Mouse (Mus musculus) small intestine, adult 2 months (tissue): ENCODE results near the gene Plekhf1. TPM values are rescaled to one million over a fixed set of nuclear protein-coding genes. Genes with fewer than 3 reads are reported as not detected.

Experiments
- H3K27ac ChIP-seq: fragments of 200-500 bp; 2 replicates; pipeline ENCODE4 v1.5.1; 2012; ENCODE audit warnings: low read depth, low read length, control low read depth, inconsistent platforms; ENCODE audit not compliant: insufficient read depth
- H3K27me3 ChIP-seq: fragments of 200-500 bp; 2 replicates; pipeline ENCODE4 v1.6.1; 2012; ENCODE audit warnings: mild to moderate bottlenecking, moderate library complexity, low read length, inconsistent platforms; ENCODE audit not compliant: control insufficient read depth, insufficient read depth
- H3K36me3 ChIP-seq: fragments of 200-500 bp; 2 replicates; pipeline ENCODE4 v1.6.1; 2012; ENCODE audit warnings: mild to moderate bottlenecking, low read length, control low read depth, inconsistent platforms; ENCODE audit not compliant: control insufficient read depth, insufficient read depth
- H3K4me1 ChIP-seq: fragments of 200-500 bp; 2 replicates; pipeline ENCODE4 v1.6.1; 2012; ENCODE audit warnings: low read length, inconsistent platforms, mixed read lengths; ENCODE audit not compliant: control insufficient read depth, insufficient read depth, insufficient read length
- H3K4me3 ChIP-seq: fragments of 200-500 bp; 2 replicates; pipeline ENCODE4 v1.5.1; 2012; ENCODE audit warnings: low read depth, mild to moderate bottlenecking, control low read depth, inconsistent platforms, low read length, moderate library complexity
- CTCF ChIP-seq: fragments of 200-500 bp; IDR thresholded peaks from 2 replicates; pipeline ENCODE4 v1.5.1; 2012; ENCODE audit warnings: low read depth, mild to moderate bottlenecking, control low read depth, inconsistent platforms, low read length, moderate library complexity, mixed read lengths; ENCODE audit not compliant: insufficient replicate concordance, insufficient read length; ENCODE audit errors: extremely low read depth
- POLR2A ChIP-seq: fragments of 200-500 bp; IDR thresholded peaks from 2 replicates; pipeline ENCODE4 v1.6.1; 2012; ENCODE audit warnings: low read depth, mild to moderate bottlenecking, control low read depth, inconsistent platforms, low read length, moderate library complexity
- WGBS: fragments of 180-500 bp; shearing (Covaris S2); methylation state at CpG from one replicate; pipeline ENCODE4 v1.1.7; 2018; 5-methylcytosine and 5-hydroxymethylcytosine counted together
- polyA plus RNA-seq: library from polyadenylated mRNA; depleted of rRNA; stranded (reverse); fragments of >200 nt; gene quantifications from 2 replicates; pipeline ENCODE4 v1.2.3, GENCODE M21; 2012

Plekhf1 gene
- polyA plus RNA-seq, 1 experiment = 12.8 TPM

DNA sequence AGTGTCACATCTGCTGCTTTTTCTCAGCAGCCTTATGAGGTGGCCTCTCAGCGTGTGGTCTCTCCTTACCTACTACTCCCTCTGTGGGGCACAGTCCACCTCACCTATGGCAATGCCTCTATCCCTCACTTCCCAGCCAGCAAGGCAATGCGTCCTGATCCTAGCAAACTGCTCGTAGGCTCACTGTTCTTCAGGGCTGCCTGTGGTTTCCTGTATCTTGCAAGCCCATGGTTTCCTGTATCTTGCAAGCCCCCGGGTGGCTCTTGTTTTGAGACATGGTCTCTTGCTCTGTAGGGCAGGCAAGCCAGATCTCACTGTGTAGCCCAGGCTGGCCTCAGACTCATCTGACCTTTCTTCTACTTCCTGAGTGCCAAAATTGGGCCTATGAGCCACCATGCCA lies 41.0 kb downstream of the Plekhf1 start:
- Histone ChIP-seq H3K36me3 (peaks cover 24% of the 10 kb centered on the region), H3K4me3 (no peak overlapping the region), H3K27ac (peak overlapping the region; percentile 55; the same call in 1 of the 2 replicates), H3K27me3 (no peaks in the 10 kb centered on the region), H3K4me1 (peaks cover 21% of the 10 kb centered on the region; the same call in 1 of the 2 replicates)
- 79% methylated on average over 4 of the region's 4 CpGs for WGBS
- TF ChIP-seq POLR2A (no peak), CTCF (no peak)

DNA sequence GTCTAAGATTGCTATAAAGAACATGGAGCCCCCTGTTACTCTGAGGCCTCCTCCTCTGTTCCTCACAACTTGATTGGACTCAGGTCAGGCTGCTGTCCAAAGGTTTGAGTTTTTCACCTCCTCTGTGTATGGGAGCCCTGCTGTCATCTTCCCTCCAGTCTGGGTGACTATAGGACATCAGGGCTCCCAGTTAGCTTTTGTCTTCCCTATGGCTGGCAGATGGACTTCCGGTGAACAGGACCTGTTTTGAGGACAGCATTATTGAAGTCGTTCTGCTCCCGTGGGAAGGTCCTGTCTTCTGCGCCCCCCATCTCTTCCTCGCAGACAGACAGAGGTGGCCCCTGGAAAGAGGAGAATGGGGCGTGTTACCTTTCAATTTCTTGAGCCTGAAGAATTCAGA lies 43.0 kb downstream of the Plekhf1 start:
- peaks cover 21% of the 10 kb centered on the region; the same call in 1 of the 2 replicates for H3K4me1 ChIP-seq
- WGBS = 82% methylated on average over 6 of the region's 6 CpGs
- H3K27ac ChIP-seq = peak overlapping the region; percentile 48

DNA sequence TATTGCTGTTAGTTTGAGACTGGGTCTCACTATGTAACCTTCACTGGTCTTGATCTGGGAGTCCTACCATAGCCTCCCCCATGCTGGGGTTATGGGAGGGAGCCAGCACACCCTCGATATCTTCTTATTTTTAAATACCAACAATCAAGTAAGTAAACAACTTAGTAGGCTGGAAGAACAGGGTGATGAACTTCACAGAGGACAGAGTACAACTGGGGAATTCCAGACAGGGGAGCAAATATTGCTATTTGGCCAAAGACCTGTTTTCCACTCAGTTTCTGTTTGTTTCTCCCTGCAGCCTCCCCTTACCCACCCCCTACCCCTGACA lies 43.4 kb downstream of the Plekhf1 start:
- TF ChIP-seq CTCF (no peak), POLR2A (no peak)
- no peaks in the 10 kb centered on the region for H3K27me3 ChIP-seq
- peaks cover 21% of the 10 kb centered on the region; the same call in 1 of the 2 replicates for H3K4me1 ChIP-seq
- H3K36me3 ChIP-seq = peaks cover 9% of the 10 kb centered on the region; the same call in 1 of the 2 replicates
- peak overlapping the region; percentile 92 for H3K27ac ChIP-seq
- 0% methylated on average over 1 of the region's 1 CpGs for WGBS
- H3K4me3 ChIP-seq = peak overlapping the region; percentile 80

More for the DNA sequence above, 43.0 kb downstream of the Plekhf1 start:
- peak overlapping the region; percentile 35 for H3K4me3 ChIP-seq
- no peaks in the 10 kb centered on the region for H3K27me3 ChIP-seq
- peaks cover 13% of the 10 kb centered on the region for H3K36me3 ChIP-seq
- TF ChIP-seq POLR2A = no peak
- no peak for TF ChIP-seq CTCF

DNA sequence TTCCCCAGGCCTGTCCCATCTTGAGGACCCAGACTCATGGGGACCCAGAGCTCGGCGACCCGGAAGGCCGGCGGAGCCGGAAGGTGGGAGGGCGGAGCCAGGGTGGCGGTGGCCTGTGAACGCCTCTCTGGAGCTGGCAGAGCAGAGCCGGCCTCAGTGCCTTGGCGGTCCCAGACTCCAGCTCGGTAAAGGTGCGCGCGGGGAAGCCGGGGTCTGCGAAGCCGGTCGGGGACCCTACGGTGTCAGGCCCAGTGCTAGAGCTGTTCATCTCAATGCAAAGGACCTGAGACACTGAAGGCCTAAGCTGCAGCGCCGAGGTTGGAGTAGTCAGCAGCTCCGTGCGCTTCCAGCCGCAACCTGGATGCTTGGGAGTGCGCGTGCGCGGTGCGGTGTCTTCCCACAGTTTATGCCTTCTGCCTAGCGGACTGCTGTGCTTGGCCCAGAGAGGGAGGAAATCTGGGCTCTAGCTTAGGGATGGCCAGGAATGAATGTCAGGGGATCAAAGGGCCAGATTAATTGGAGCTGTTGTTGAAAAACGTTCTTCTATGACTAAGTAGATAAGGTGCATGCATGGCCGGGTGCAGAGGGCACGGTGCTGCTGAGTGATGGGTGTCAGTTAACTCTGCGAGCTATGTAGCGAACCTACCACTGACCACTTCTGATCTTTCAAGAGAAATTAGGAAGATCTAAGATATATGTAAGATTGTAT lies 44.0 kb downstream of the Plekhf1 start:
- Histone ChIP-seq H3K27me3 (no peaks in the 10 kb centered on the region), H3K4me1 (peaks cover 20% of the 10 kb centered on the region; the same call in 1 of the 2 replicates), H3K4me3 (peak overlapping the region; percentile 80), H3K27ac (peak overlapping the region; percentile 92), H3K36me3 (peaks cover 6% of the 10 kb centered on the region; the same call in 1 of the 2 replicates)
- 2% methylated on average over 36 of the region's 36 CpGs for WGBS
- TF ChIP-seq POLR2A (peak; percentile 51), CTCF (no peak)

DNA sequence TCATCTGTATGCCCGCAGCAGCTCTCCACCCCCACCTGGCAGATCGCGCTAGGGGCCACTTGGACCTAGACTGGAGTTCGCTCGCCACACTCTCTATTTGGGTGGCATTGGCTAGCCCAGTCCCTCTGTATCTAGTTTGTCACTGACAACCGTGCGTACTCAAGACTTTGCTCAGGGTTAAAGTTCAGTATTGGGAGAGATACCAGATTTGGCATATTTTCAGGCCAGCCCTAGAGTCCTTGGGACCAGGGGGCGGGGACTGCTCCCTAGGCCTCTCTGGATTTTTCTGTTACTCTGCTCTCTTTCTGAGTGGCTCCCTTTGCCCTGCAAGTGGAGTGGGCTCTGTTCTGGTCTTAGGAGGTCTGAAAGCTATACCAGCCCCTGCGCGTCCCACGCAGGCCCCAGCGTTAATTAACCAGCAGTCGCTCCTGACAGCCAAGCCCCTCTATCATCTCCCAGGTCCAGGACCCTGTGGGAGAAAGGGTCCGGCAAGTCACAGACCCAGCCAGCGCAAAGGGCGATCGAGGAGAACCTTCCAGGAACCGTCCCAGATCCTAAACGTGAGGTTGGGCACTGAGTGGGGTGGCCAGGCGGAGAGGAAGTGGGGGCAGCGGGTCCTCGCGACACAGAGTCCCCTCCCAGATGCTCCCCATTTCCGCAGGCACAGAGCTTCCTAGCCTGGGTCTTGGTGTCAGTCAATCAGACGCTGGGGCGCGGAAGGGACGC lies 44.7 kb downstream of the Plekhf1 start, which contains the start of gene 1600014C10Rik:
Gene 1600014C10Rik, plus strand, starts transcription at position 256 of the 726 bp plus-strand sequence.
- peak within 1 kb of the TSS; percentile 80 for H3K4me3 ChIP-seq
- H3K27me3 ChIP-seq = no peaks in the 10 kb centered on the region
- H3K4me1 ChIP-seq = peaks cover 15% of the 10 kb centered on the region; the same call in 1 of the 2 replicates
- no peak; the same call in 1 of the 2 replicates for TF ChIP-seq POLR2A
- no peak for TF ChIP-seq CTCF
- 0 out of 2 replicates have a peak, but pooled peaks cover 1% of the 10 kb centered on the region for H3K36me3 ChIP-seq
- WGBS = 2% methylated on average over 28 of the region's 28 CpGs
- peak within 1 kb of the TSS; percentile 92 for H3K27ac ChIP-seq

DNA sequence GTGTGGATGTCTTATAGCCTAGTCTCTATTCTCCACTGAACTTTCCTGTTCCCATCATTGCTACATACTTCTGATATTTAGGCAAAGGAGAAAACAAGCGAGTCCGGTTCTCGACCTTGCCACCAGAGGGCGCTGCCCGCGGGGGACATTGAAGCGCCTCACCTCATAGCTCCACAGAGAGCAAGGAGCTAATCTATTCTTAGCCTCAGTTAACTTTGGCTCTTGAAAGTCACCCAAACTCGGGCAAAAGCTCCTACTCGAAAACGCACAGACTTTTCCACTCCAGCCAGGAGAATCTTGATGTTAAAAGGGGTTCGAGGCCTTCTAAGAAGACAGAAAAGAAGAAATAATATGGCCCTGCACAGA lies 45.2 kb downstream of the Plekhf1 start:
- TF ChIP-seq CTCF (peak; percentile 99), POLR2A (no peak)
- no peaks in the 10 kb centered on the region for H3K27me3 ChIP-seq
- peak overlapping the region; percentile 92 for H3K27ac ChIP-seq
- 0 out of 2 replicates have a peak, but pooled peaks cover 1% of the 10 kb centered on the region for H3K36me3 ChIP-seq
- H3K4me1 ChIP-seq = peaks cover 15% of the 10 kb centered on the region; the same call in 1 of the 2 replicates
- peak overlapping the region; percentile 80 for H3K4me3 ChIP-seq
- under 1% methylated on average over 11 of the region's 11 CpGs for WGBS

DNA sequence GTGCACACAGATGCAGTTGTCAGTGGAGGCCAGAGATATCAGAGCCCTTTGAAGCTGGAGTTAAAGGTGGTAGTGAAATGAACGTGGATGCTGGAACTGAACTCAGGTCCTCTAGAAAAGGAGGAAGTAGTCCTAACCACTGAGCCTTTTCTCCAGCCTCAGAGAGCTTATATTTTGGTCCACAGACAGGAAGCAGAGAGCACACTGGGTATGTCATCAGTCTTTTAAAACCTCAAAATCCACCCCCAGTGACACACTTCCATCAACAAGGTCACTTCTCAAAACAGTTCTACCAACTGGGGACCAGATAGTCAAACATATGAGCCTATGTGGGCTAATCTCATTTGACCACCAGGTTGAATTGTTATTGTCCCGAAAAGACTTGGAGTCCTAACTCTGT lies 46.5 kb downstream of the Plekhf1 start:
- Histone ChIP-seq H3K36me3 (0 out of 2 replicates have a peak, but pooled peaks cover 1% of the 10 kb centered on the region), H3K27ac (no peak overlapping the region), H3K4me3 (no peak overlapping the region), H3K4me1 (peaks cover 11% of the 10 kb centered on the region; the same call in 1 of the 2 replicates), H3K27me3 (no peaks in the 10 kb centered on the region)
- 72% methylated on average over 2 of the region's 2 CpGs for WGBS
- no peak for TF ChIP-seq CTCF
- TF ChIP-seq POLR2A = no peak
